Mouse (Mus musculus) kidney, embryonic 16.5 days (tissue): Measurements from ENCODE around the gene Lrrc73. TPM values are rescaled to one million over a fixed set of nuclear protein-coding genes. Genes with fewer than 3 reads are reported as not detected.

ENCODE experiments used
- ATAC-seq: fragments of 200-750 bp; cut with Nextera tagmentation; 2 replicates; pipeline ENCODE4 v1.8.0; 2017; ENCODE audit warnings: moderate TSS enrichment; ENCODE audit not compliant: low FRiP score, low TSS enrichment
- H3K27ac ChIP-seq: fragments of 300-500 bp; sonication (generic); 2 replicates; pipeline ENCODE4 v1.5.1; 2014; ENCODE audit warnings: low read length
- H3K27me3 ChIP-seq: fragments of 300-500 bp; sonication (generic); 2 replicates; pipeline ENCODE4 v1.6.1; 2014; ENCODE audit warnings: low read length, control low read depth, mixed read lengths; ENCODE audit not compliant: insufficient read depth
- H3K36me3 ChIP-seq: fragments of 300-500 bp; sonication (generic); 2 replicates; pipeline ENCODE4 v1.6.1; 2014; ENCODE audit warnings: low read length, control low read depth, mixed read lengths; ENCODE audit not compliant: insufficient read depth
- H3K4me1 ChIP-seq: fragments of 300-500 bp; sonication (generic); 2 replicates; pipeline ENCODE4 v1.6.1; 2014; ENCODE audit warnings: low read length, control low read depth, mixed read lengths; ENCODE audit not compliant: insufficient read depth
- H3K4me2 ChIP-seq: fragments of 300-500 bp; sonication (generic); replicated peaks from 2 replicates; pipeline ENCODE4 v1.6.1; 2014; ENCODE audit warnings: low read depth, low read length
- H3K4me3 ChIP-seq: fragments of 300-500 bp; sonication (generic); 2 replicates; pipeline ENCODE4 v1.5.1; 2014; ENCODE audit warnings: mild to moderate bottlenecking, low read length
- H3K9ac ChIP-seq: fragments of 300-500 bp; sonication (generic); replicated peaks from 2 replicates; pipeline ENCODE4 v1.6.1; 2014; ENCODE audit warnings: low read length
- H3K9me3 ChIP-seq: fragments of 300-500 bp; sonication (generic); 2 replicates; pipeline ENCODE4 v1.6.1; 2016; ENCODE audit warnings: low read length, control low read depth
- WGBS: fragments of 180-500 bp; shearing (Covaris S2); extraction: QIAGEN DNeasy Blood & Tissue Kit; methylation state at CpG from one replicate; pipeline ENCODE4 v1.1.7; 2014; 5-methylcytosine and 5-hydroxymethylcytosine counted together
- microRNA counts: library from miRNA; unstranded; fragments of <30 nt; microRNA quantifications from one replicate; lab custom pipeline; 2016
- microRNA-seq: library from miRNA; unstranded; fragments of <30 nt; microRNA quantifications from one replicate; pipeline ENCODE4, GENCODE M21; 2016
- polyA plus RNA-seq: library from polyadenylated mRNA; unstranded; fragments of >200 nt; fragmentation: Nextera tagmentation; extraction: Ambion mirVana; gene quantifications from 2 replicates; pipeline ENCODE4 v1.2.1, GENCODE M21; 2015

Lrrc73 gene
- polyA plus RNA-seq, 1 experiment from 2014 or later, result 0.64 TPM

DNA sequence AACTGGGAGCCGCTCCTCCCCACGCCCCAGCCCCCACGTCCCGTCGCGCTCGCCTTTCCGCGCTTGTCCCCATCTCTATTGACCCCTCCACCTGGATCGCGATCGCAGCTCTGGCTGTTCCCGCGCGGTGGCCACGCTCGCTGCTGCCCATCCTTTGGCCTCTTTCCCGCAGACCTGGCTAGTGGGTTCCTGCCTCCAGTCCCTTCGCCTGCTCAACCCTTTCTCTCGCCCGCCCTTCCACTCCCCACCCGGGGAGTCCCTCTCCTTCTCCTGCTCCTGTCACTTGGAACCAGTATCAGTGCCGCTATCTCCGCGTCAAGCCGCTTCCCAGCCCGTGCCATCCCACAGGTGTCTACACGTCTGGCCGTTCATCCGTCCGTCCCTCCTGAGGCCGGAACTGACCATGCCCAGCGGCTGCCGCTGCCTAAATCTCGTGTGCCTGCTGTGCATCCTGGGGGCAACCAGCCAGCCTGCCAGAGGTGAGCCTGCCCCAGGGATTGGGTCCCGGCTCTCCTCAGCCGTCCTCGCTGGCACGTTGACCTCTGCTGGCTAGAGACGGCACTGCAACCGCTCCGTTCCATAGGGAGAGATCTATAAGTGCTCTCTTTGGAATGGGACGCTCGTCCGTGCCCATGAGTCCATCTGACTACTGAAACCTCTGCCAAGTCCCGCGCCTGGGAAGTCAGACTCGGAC lies 45.0 kb downstream of the Lrrc73 start:
- Histone ChIP-seq H3K27me3 (peaks cover 52% of the 10 kb centered on the region), H3K4me1 (peaks cover 11% of the 10 kb centered on the region)

DNA sequence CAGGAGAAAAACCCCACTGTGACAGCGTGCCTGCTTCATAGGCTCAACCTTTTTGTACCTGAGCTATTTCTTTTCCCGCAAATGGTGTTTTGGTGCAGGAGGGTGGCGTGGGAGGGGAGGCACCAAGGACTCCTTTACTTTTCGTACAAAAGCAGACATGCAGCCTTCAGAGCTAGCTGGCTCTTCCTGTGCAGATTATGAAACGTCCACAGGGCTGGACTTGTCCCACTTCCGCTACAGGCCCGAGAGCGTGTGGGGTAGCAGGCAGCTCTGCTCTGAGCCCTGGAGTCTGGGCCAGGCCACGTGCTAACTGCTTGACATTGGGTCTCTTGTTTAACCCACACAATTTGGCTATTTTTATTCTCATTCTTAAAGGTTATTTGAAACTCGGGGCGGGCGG lies 48.6 kb downstream of the Lrrc73 start:
- ATAC-seq, result no peak
- peaks cover 11% of the 10 kb centered on the region for H3K4me1 ChIP-seq
- no peak overlapping the region for H3K4me3 ChIP-seq
- WGBS, result 71% methylated on average over 12 of the region's 12 CpGs
- H3K4me2 ChIP-seq, result no peak overlapping the region
- no peak overlapping the region for H3K9ac ChIP-seq
- peaks cover 26% of the 10 kb centered on the region for H3K27me3 ChIP-seq
- no peak overlapping the region for H3K27ac ChIP-seq
- H3K36me3 ChIP-seq, result no peaks in the 10 kb centered on the region
- no peaks in the 10 kb centered on the region for H3K9me3 ChIP-seq

More for the DNA sequence above, 45.0 kb downstream of the Lrrc73 start:
- peak overlapping the region; percentile 100 for H3K4me2 ChIP-seq
- H3K9ac ChIP-seq, result peak overlapping the region; percentile 68; the same call in 1 of the 2 replicates
- H3K9me3 ChIP-seq, result no peaks in the 10 kb centered on the region
- peak overlapping the region; percentile 62 for H3K4me3 ChIP-seq
- no peaks in the 10 kb centered on the region for H3K36me3 ChIP-seq
- H3K27ac ChIP-seq, result no peak overlapping the region
- peak; percentile 93 for ATAC-seq
- under 1% methylated on average over 48 of the region's 48 CpGs for WGBS

DNA sequence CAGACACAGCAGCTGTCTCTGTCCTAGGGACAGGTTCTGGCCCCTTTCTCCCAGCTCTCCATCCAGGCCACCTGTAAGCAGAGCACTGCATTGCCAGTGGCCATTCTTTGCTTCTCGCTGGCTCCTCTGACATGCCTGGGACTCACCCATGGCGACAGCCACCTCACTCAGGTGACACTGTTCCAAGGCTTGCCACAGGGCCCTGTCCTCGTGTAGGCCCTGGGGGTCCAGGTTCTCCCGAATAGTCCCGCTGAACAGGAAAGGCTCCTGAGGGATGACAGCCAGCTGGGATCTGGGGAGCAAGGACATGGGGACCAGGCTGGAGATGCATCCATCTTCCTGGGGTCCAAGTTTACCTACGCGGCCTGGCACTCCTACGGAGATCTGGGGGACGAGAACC lies 50.9 kb downstream of the Lrrc73 start:
- WGBS, result 85% methylated on average over 9 of the region's 9 CpGs
- no peak overlapping the region for H3K4me2 ChIP-seq
- H3K27ac ChIP-seq, result no peak overlapping the region
- no peak for ATAC-seq
- no peaks in the 10 kb centered on the region for H3K36me3 ChIP-seq
- H3K4me1 ChIP-seq, result no peaks in the 10 kb centered on the region
- peaks cover 7% of the 10 kb centered on the region for H3K27me3 ChIP-seq
- H3K9ac ChIP-seq, result no peak overlapping the region
- no peak overlapping the region for H3K4me3 ChIP-seq
- no peaks in the 10 kb centered on the region for H3K9me3 ChIP-seq

MicroRNAs within 50 kb of the gene (microRNA counts, 519-probe panel; counts per million panel counts)
- microRNA mmu-miR-693-3p (lab: Ali Mortazavi, UCI) (104 counts per million, percentile 35 among the panel's probes with 10 or more counts), microRNA mmu-miR-693-5p (lab: Ali Mortazavi, UCI) (104 counts per million, percentile 35 among the panel's probes with 10 or more counts)

Small RNA genes within 50 kb of the gene (microRNA-seq; reads per million reads assigned to microRNA genes)
- not detected for gene Mir693

Other genes with a start within 250 kb of the Lrrc73 start
- 5.7 and 5.9 TPM in 2 replicates for gene Vegfa, start 221.2 kb upstream of the Lrrc73 start, polyA plus RNA-seq
- 159 and 162 TPM in 2 replicates for gene Mrps18a, start 142.5 kb upstream of the Lrrc73 start, polyA plus RNA-seq
- 15.1 and 16.5 TPM in 2 replicates for gene Rsph9, start 109.3 kb upstream of the Lrrc73 start, polyA plus RNA-seq
- 39.9 and 41.2 TPM in 2 replicates for gene Mad2l1bp, start 100.0 kb upstream of the Lrrc73 start, polyA plus RNA-seq
- 44.8 and 51.2 TPM in 2 replicates for gene Gtpbp2, start 92.5 kb upstream of the Lrrc73 start, polyA plus RNA-seq
- gene Polh, start 50.9 kb upstream of the Lrrc73 start, polyA plus RNA-seq, result 13.3 and 16.8 TPM in 2 replicates
- gene Xpo5, start 50.7 kb upstream of the Lrrc73 start, polyA plus RNA-seq, result 45.5 and 49.5 TPM in 2 replicates
- gene Polr1c, start 5.5 kb upstream of the Lrrc73 start, polyA plus RNA-seq, result 109 TPM in 2 replicates
- gene Yipf3, start 5.5 kb upstream of the Lrrc73 start, polyA plus RNA-seq, result 132 and 139 TPM in 2 replicates
- 45.7 and 49.8 TPM in 2 replicates for gene Tjap1, start 29.5 kb downstream of the Lrrc73 start, polyA plus RNA-seq
- gene Dlk2, start 43.9 kb downstream of the Lrrc73 start, polyA plus RNA-seq, result 0.37 and 0.64 TPM in 2 replicates
- gene Abcc10, start 74.8 kb downstream of the Lrrc73 start, polyA plus RNA-seq, result 6.9 and 7.3 TPM in 2 replicates
- gene Zfp318, start 130.2 kb downstream of the Lrrc73 start, polyA plus RNA-seq, result 5.0 and 6.1 TPM in 2 replicates
- gene Crip3, start 175.4 kb downstream of the Lrrc73 start, polyA plus RNA-seq, result 0.54 and 0.68 TPM in 2 replicates
- gene Slc22a7, start 184.9 kb downstream of the Lrrc73 start, polyA plus RNA-seq, result 0.15 and 0.32 TPM in 2 replicates
- gene Ttbk1, start 234.1 kb downstream of the Lrrc73 start, polyA plus RNA-seq, result 0.15 and 0.23 TPM in 2 replicates
- gene Dnph1, start 243.2 kb downstream of the Lrrc73 start, polyA plus RNA-seq, result 56.5 and 60.3 TPM in 2 replicates